Mouse (Mus musculus): ENCODE results near the gene Fkbp2. TPM values are rescaled to one million over a fixed set of nuclear protein-coding genes. Genes with fewer than 3 reads are reported as not detected.

The Fkbp2 gene
- polyA plus RNA-seq, 1 experiment from 2014 or later = 112 TPM

GRCm38 (mm10) chr19:6968491-6969271, 11.6 kb downstream of the Fkbp2 start:
- no peak for ATAC-seq (ENCODE audit: insufficient number of reproducible peaks, low FRiP score, low TSS enrichment, low read depth)
- H3K27ac ChIP-seq (replicated peaks) = peak overlapping the region; percentile 52
- H3K9me3 ChIP-seq (replicated peaks) = no peaks in the 10 kb centered on the region
- H3K4me3 ChIP-seq (replicated peaks) = peak overlapping the region; percentile 61
- peak overlapping the region; percentile 80 for H3K4me2 ChIP-seq (replicated peaks)
- H3K9ac ChIP-seq = peak overlapping the region; percentile 57
- H3K4me1 ChIP-seq = peaks cover 53% of the 10 kb centered on the region
- no peaks in the 10 kb centered on the region for H3K27me3 ChIP-seq
- H3K36me3 ChIP-seq = peaks cover 28% of the 10 kb centered on the region
- WGBS = 10% methylated on average over 15 of the region's 15 CpGs

DNA sequence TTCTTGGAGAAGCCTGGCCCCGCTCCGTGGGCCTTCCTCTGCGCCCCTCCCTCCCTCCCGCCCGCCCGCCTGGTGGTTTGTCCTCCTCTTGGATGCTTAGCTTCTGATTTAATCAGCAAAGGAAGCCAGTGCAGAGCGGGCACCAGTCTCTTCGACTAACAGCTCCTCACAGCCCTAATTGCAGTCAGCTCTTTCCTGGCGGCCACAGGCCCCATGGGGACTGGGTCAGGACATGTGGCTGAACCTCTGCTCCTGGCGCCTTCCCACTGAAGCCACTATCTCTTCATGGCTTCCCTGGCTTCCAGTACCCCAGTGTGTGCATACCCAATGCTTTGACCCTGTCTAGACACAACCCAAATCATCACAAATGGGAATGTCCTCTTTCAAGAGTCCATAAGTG, 23.8 kb downstream of the Fkbp2 start:
- Histone ChIP-seq H3K4me3 (replicated peaks) (no peak overlapping the region), H3K36me3 (peaks cover 78% of the 10 kb centered on the region), H3K4me2 (replicated peaks) (no peak overlapping the region), H3K9me3 (replicated peaks) (no peaks in the 10 kb centered on the region), H3K9ac (no peak overlapping the region), H3K27ac (replicated peaks) (no peak overlapping the region), H3K4me1 (peaks cover 20% of the 10 kb centered on the region), H3K27me3 (no peaks in the 10 kb centered on the region)
- WGBS = 72% methylated on average over 10 of the region's 10 CpGs
- no peak for ATAC-seq (ENCODE audit: insufficient number of reproducible peaks, low FRiP score, low TSS enrichment, low read depth)

DNA sequence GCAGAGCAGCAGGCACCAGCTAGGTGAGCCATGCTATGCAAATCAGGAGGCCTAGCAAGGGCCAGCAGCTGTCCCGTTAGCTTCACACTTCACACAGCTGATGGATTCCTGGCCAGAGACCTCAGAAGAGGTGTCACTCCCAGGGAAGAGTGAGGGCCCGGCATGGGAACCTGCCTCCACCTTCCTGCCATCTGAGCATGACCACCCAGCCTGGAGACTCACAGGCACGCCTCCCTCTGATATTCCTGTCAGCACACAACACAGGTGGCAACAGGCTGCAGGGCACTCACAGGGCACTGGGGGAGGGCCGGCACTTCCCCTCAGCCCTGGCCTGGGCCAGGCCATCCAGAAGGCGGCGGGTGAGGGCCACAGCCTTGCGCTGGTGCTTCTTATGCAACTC, 24.9 kb downstream of the Fkbp2 start:
- Histone ChIP-seq H3K27ac (replicated peaks) (no peak overlapping the region), H3K4me2 (replicated peaks) (no peak overlapping the region), H3K4me1 (peaks cover 22% of the 10 kb centered on the region), H3K4me3 (replicated peaks) (no peak overlapping the region), H3K36me3 (peaks cover 69% of the 10 kb centered on the region), H3K9ac (no peak overlapping the region), H3K9me3 (replicated peaks) (no peaks in the 10 kb centered on the region), H3K27me3 (no peaks in the 10 kb centered on the region)
- 87% methylated on average over 7 of the region's 7 CpGs for WGBS
- ATAC-seq (ENCODE audit: insufficient number of reproducible peaks, low FRiP score, low TSS enrichment, low read depth) = no peak

- peaks cover 34% of the 10 kb centered on the region for H3K4me1 ChIP-seq
- H3K9ac ChIP-seq = no peak overlapping the region
- H3K36me3 ChIP-seq = peaks cover 58% of the 10 kb centered on the region
- ATAC-seq (ENCODE audit: insufficient number of reproducible peaks, low FRiP score, low TSS enrichment, low read depth) = no peak
- no peaks in the 10 kb centered on the region for H3K9me3 ChIP-seq (replicated peaks)
- H3K4me3 ChIP-seq (replicated peaks) = no peak overlapping the region
- H3K27ac ChIP-seq (replicated peaks) = no peak overlapping the region
- WGBS = 54% methylated on average over 9 of the region's 9 CpGs
- H3K4me2 ChIP-seq (replicated peaks) = no peak overlapping the region
- no peaks in the 10 kb centered on the region for H3K27me3 ChIP-seq
These were observed 26.3 kb downstream of the Fkbp2 start for GRCm38 (mm10) chr19:6954046-6954445.

DNA sequence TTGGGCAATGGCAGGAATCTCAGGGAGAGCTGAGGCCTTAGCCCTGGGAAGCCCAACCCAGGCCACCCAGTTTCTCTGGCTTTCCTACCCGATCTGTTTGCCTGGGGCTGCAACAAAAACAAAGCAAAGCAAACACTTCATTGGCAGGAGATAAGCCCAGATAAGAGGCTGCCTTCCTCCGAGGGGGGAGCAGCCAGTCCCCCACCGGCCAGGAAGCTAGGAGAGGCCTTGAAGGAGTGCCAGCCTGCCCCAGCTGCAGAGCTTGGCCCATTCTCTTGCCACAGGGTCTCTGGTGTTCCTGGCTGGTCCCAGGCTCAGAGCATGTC, 27.6 kb downstream of the Fkbp2 start:
- no peak for ATAC-seq (ENCODE audit: insufficient number of reproducible peaks, low FRiP score, low TSS enrichment, low read depth)
- peak overlapping the region; percentile 97 for H3K27ac ChIP-seq (replicated peaks)
- H3K4me2 ChIP-seq (replicated peaks) = peak overlapping the region; percentile 95
- peaks cover 37% of the 10 kb centered on the region for H3K4me1 ChIP-seq
- WGBS = 8% methylated on average over 3 of the region's 3 CpGs
- no peaks in the 10 kb centered on the region for H3K9me3 ChIP-seq (replicated peaks)
- peaks cover 44% of the 10 kb centered on the region for H3K36me3 ChIP-seq
- peak overlapping the region; percentile 58 for H3K4me3 ChIP-seq (replicated peaks)
- H3K27me3 ChIP-seq = no peaks in the 10 kb centered on the region
- H3K9ac ChIP-seq = peak overlapping the region; percentile 63; the same call in 1 of the 2 replicates

DNA sequence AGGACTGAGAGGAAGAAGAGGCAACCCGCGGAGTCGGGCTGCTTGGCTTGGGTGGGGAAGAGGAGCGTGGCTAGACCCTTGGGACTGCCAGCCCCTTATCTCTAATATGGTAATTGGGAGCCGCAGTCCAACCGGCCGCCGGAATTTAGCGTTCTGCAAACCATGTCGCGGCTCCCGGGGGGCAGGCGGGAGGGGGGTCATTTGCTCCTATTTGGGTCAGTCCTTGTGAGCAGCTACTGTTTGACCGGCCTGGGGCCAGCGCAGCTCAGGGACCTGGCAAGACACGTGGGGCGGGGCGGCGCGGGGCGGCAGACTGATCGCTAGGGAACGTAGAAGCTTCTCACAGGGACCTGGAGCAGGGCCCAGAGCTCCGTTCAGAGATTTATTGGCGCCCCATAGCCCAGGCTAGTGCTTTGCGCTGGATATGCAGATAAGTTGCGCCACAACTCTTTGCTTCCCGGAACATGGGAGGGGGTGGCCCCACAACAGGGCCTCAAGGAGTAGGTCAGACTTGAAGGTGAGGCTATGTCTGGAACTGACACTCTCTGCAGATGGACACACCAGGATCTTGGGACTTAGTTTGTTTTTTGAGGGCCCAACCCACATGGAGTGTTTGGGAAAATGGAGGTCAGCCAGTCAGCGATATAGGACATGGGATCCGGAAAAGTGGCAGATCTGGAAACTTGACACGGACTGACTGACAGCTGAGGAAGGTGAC, 28.1 kb downstream of the Fkbp2 start:
- Histone ChIP-seq H3K27me3 (no peaks in the 10 kb centered on the region), H3K4me2 (replicated peaks) (peak overlapping the region; percentile 95), H3K9me3 (replicated peaks) (no peaks in the 10 kb centered on the region), H3K27ac (replicated peaks) (peak overlapping the region; percentile 97), H3K4me3 (replicated peaks) (peak overlapping the region; percentile 58), H3K9ac (peak overlapping the region; percentile 63), H3K36me3 (peaks cover 39% of the 10 kb centered on the region), H3K4me1 (peaks cover 38% of the 10 kb centered on the region)
- ATAC-seq (ENCODE audit: insufficient number of reproducible peaks, low FRiP score, low TSS enrichment, low read depth) = no peak
- 1% methylated on average over 31 of the region's 31 CpGs for WGBS

DNA sequence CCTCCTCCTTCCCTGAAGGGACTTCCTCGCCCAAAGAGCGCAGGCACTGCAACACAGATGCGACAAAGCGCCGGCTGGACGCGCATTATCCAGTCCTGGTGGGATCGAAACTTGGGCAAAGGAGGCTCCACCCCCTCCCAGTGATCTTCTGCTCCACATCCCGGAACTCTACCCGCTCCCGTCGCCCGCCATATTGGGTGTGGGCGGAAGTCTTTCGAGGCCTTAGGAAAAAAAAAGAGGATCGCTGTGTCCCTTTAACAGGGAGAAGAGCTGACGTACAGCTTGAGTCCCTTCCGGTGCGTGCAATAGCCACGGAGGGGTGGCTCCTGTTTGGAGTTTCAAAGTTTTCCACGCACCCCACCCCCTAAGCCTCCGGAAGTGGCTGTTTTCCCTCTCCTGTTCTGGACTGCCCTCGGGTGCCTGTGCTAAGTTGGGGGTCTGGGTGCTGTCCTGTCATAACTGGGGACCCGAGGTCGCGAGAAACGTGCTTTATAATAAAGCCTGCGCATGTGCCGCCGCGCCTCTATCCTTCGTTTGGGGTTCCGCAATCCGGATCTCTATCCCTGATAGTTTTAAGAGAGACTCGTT, 28.8 kb downstream of the Fkbp2 start:
- Histone ChIP-seq H3K9me3 (replicated peaks) (no peaks in the 10 kb centered on the region), H3K9ac (peak overlapping the region; percentile 68), H3K27ac (replicated peaks) (peak overlapping the region; percentile 97), H3K4me3 (replicated peaks) (peak overlapping the region; percentile 58), H3K4me2 (replicated peaks) (peak overlapping the region; percentile 95), H3K36me3 (peaks cover 32% of the 10 kb centered on the region), H3K27me3 (no peaks in the 10 kb centered on the region), H3K4me1 (peaks cover 39% of the 10 kb centered on the region)
- ATAC-seq (ENCODE audit: insufficient number of reproducible peaks, low FRiP score, low TSS enrichment, low read depth) = peak; percentile 85
- WGBS = under 1% methylated on average over 35 of the region's 35 CpGs

DNA sequence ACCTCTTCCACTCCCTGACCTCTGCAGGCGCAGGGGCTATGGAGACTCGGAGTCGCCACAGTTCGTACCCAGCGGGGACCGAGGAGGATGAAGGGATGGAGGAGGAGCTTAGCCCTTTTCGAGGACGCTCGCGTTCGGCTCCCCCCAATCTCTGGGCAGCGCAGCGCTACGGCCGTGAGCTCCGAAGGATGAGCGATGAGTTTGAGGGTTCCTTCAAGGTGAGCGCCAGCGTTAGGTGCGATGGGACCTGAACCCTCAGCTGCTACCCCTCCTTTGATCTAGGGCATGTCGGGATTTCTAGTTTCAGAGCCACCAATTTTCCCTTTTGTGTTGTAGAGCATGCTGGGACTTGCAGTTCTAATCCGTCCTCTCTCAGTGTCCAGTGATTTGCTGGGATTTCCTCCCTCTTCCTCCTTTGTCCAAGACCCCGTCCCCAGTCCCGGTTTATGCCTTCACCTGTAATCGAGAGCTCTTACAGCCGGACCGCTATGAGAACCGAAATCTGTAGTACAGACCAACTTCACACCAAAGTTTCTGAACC, 29.6 kb downstream of the Fkbp2 start:
- Histone ChIP-seq H3K4me3 (replicated peaks) (peak overlapping the region; percentile 58), H3K9ac (peak overlapping the region; percentile 68)

DNA sequence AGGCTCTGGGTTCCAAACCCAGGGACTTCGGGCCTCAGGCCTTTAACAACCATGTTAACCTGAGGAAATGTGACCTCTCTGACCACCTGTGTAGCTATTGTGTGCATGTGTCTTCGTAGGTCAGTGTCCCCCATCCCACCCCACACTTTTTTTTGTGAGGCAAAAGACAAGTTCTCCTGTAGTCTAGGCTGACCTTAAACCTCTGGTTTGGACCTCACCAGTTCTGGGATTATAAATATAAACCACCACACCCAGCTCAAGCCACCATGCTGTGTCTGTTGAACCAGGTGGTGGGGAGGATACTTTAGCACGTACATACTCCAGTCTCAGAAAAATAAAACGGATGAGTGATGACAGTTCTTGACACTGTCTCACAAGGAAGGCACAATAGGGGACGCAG, 30.4 kb downstream of the Fkbp2 start:
- H3K27ac ChIP-seq (replicated peaks) = peak overlapping the region; percentile 97; the same call in 1 of the 2 replicates
- H3K4me2 ChIP-seq (replicated peaks) = peak overlapping the region; percentile 95
- 56% methylated on average over 5 of the region's 5 CpGs for WGBS
- H3K36me3 ChIP-seq = peaks cover 18% of the 10 kb centered on the region
- H3K4me3 ChIP-seq (replicated peaks) = peak overlapping the region; percentile 58
- no peaks in the 10 kb centered on the region for H3K27me3 ChIP-seq
- ATAC-seq (ENCODE audit: insufficient number of reproducible peaks, low FRiP score, low TSS enrichment, low read depth) = no peak
- H3K4me1 ChIP-seq = peaks cover 39% of the 10 kb centered on the region
- H3K9me3 ChIP-seq (replicated peaks) = no peaks in the 10 kb centered on the region
- H3K9ac ChIP-seq = no peak overlapping the region

More for the DNA sequence above, 29.6 kb downstream of the Fkbp2 start:
- no peaks in the 10 kb centered on the region for H3K9me3 ChIP-seq (replicated peaks)
- H3K36me3 ChIP-seq = peaks cover 25% of the 10 kb centered on the region
- peak overlapping the region; percentile 95 for H3K4me2 ChIP-seq (replicated peaks)
- peaks cover 39% of the 10 kb centered on the region for H3K4me1 ChIP-seq
- no peaks in the 10 kb centered on the region for H3K27me3 ChIP-seq
- WGBS = under 1% methylated on average over 28 of the region's 28 CpGs
- peak overlapping the region; percentile 97 for H3K27ac ChIP-seq (replicated peaks)
- ATAC-seq (ENCODE audit: insufficient number of reproducible peaks, low FRiP score, low TSS enrichment, low read depth) = peak; percentile 25; the same call in 1 of the 2 replicates

DNA sequence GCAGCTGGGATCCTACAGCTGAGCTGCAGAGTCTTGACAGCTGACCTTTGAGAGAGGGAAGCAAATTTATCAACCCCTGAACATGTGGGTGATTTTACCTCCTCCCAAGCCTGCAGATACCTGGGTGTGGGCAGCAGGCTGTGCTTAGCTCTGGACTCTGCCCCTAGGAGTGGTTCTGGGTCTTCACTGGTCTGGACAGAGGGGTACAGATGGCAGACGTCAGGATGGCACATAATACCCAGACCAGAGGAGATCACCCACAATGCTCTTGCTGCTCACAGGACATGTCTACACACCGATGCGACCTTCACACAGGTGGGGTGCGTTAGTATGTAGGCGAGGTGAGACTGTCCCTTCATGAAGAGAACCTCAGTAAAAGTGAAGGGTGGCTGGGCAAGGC, 30.8 kb downstream of the Fkbp2 start:
- no peak overlapping the region for H3K4me2 ChIP-seq (replicated peaks)
- WGBS = 90% methylated on average over 5 of the region's 5 CpGs
- H3K4me3 ChIP-seq (replicated peaks) = no peak overlapping the region
- no peak overlapping the region for H3K9ac ChIP-seq
- no peaks in the 10 kb centered on the region for H3K9me3 ChIP-seq (replicated peaks)
- H3K4me1 ChIP-seq = peaks cover 39% of the 10 kb centered on the region
- H3K27me3 ChIP-seq = no peaks in the 10 kb centered on the region
- ATAC-seq (ENCODE audit: insufficient number of reproducible peaks, low FRiP score, low TSS enrichment, low read depth) = no peak
- H3K27ac ChIP-seq (replicated peaks) = no peak overlapping the region
- peaks cover 18% of the 10 kb centered on the region for H3K36me3 ChIP-seq

DNA sequence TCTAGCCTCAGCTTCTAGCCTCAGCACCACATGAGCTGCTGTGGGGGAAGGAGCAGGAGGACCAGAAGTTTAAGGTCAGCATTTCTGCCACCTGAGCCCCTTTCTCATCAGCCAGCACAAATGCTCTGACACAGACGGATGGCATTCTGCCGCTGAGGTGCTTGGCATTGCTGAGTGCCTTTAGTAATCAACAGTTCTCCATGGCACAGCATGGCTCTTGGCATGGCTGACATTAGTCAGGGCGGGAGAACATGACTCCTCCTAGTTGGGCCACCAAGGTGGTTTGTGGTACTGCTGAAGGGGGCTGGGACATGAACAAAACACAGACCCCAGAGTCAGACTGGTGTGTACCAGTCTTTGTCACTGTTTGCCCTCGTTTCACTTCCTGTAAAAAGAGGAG, 32.1 kb downstream of the Fkbp2 start:
- Histone ChIP-seq H3K9ac (no peak overlapping the region), H3K4me2 (replicated peaks) (no peak overlapping the region), H3K27me3 (no peaks in the 10 kb centered on the region), H3K4me1 (peaks cover 32% of the 10 kb centered on the region), H3K4me3 (replicated peaks) (no peak overlapping the region), H3K27ac (replicated peaks) (0 out of 2 replicates have a peak overlapping the region, but pooled peaks have one; percentile 17), H3K9me3 (replicated peaks) (no peaks in the 10 kb centered on the region), H3K36me3 (0 out of 2 replicates have a peak, but pooled peaks cover 8% of the 10 kb centered on the region)
- whole genome bisulfite sequencing = 77% methylated on average over 4 of the region's 4 CpGs
- no peak for ATAC-seq (ENCODE audit: insufficient number of reproducible peaks, low FRiP score, low TSS enrichment, low read depth)

All from embryonic facial prominence, embryonic 15.5 days (tissue).